Mouse (Mus musculus) liver, adult 2 months (tissue): ENCODE data around the gene Hs3st3b1. TPM values are rescaled to one million over a fixed set of nuclear protein-coding genes. Genes with fewer than 3 reads are reported as not detected.
A peak's percentile ranks its signal among the peaks of the same experiment; 100 is the strongest.

ENCODE experiments used
- DNase-seq: peaks from one replicate; pipeline ENCODE4 v3.0.0-alpha.2; 2011; ENCODE audit warnings: low read depth, low spot score; ENCODE audit errors: extremely low read depth
- H3K27ac ChIP-seq: fragments of 200-500 bp; replicated peaks from 2 replicates; pipeline ENCODE4 v1.5.1; 2012; ENCODE audit warnings: low read depth, mild to moderate bottlenecking, control low read depth, inconsistent platforms, low read length; ENCODE audit not compliant: insufficient read depth
- H3K27me3 ChIP-seq: fragments of 200-500 bp; 2 replicates; pipeline ENCODE4 v1.6.1; 2012; ENCODE audit warnings: mild to moderate bottlenecking, moderate library complexity, low read length, inconsistent platforms; ENCODE audit not compliant: control insufficient read depth, insufficient read depth
- H3K36me3 ChIP-seq: fragments of 200-500 bp; 2 replicates; pipeline ENCODE4 v1.6.1; 2012; ENCODE audit warnings: low read length, inconsistent platforms; ENCODE audit not compliant: control insufficient read depth, insufficient read depth
- H3K4me1 ChIP-seq: fragments of 200-500 bp; 2 replicates; pipeline ENCODE4 v1.6.1; 2011; ENCODE audit warnings: low read length; ENCODE audit not compliant: control insufficient read depth, insufficient read depth
- H3K4me3 ChIP-seq: fragments of 200-500 bp; 2 replicates; pipeline ENCODE4 v1.5.1; 2011; ENCODE audit warnings: low read depth, mild to moderate bottlenecking, control low read depth, low read length, moderate library complexity; ENCODE audit not compliant: insufficient read depth
- H3K79me2 ChIP-seq: fragments of 200-500 bp; 2 replicates; pipeline ENCODE4 v1.6.1; 2012; ENCODE audit warnings: inconsistent platforms, mild to moderate bottlenecking, low read length, moderate library complexity; ENCODE audit not compliant: control insufficient read depth, insufficient read depth
- H3K9ac ChIP-seq: fragments of 200-500 bp; 2 replicates; pipeline ENCODE4 v1.6.1; 2012; ENCODE audit warnings: low read depth, mild to moderate bottlenecking, control low read depth, inconsistent platforms, low read length
- CTCF ChIP-seq: fragments of 200-500 bp; IDR thresholded peaks from 2 replicates; pipeline ENCODE4 v1.5.1; 2011; ENCODE audit warnings: low read depth, low read length, control low read depth
- POLR2A ChIP-seq: fragments of 200-500 bp; IDR thresholded peaks from 2 replicates; pipeline ENCODE4 v1.6.1; 2011; ENCODE audit warnings: low read length, control low read depth; ENCODE audit not compliant: insufficient read depth; ENCODE audit errors: extremely low read depth
- WGBS: fragments of 180-500 bp; shearing (Covaris S2); methylation state at CpG from one replicate; pipeline ENCODE4 v1.1.7; 2018; 5-methylcytosine and 5-hydroxymethylcytosine counted together
- polyA plus RNA-seq: library from polyadenylated mRNA; depleted of rRNA; stranded (reverse); fragments of >200 nt; gene quantifications from 2 replicates; pipeline ENCODE4 v1.2.3, GENCODE M21; 2012; rRNA removed
- total RNA-seq: library from RNA; depleted of rRNA; stranded (reverse); fragments of >200 nt; gene quantifications from 2 replicates; pipeline ENCODE4 v1.2.3, GENCODE M21; 2014; rRNA removed

The Hs3st3b1 gene
- 38.5 and 45.6 TPM in 2 replicates for total RNA-seq
- polyA plus RNA-seq = 57.5 and 57.7 TPM in 2 replicates

GRCm38 (mm10) chr11:63922091-63922621 lies at the start of gene Hs3st3b1:
Hs3st3b1 (minus strand) TSS chr11:63922290.
- peak; percentile 98 for DNase-seq
- Histone ChIP-seq H3K4me3 (peak within 1 kb of the TSS; percentile 80), H3K4me1 (peaks cover 7% of the 10 kb centered on the region; the same call in 1 of the 2 replicates), H3K27me3 (no peaks in the 10 kb centered on the region), H3K9ac (peak within 1 kb of the TSS; percentile 93), H3K36me3 (no peaks in the 10 kb centered on the region), H3K27ac (peak within 1 kb of the TSS; percentile 95), H3K79me2 (peaks cover 34% of the 10 kb centered on the region)
- under 1% methylated on average over 43 of the region's 43 CpGs for WGBS
- TF ChIP-seq CTCF (no peak), POLR2A (peak; percentile 99)

DNA sequence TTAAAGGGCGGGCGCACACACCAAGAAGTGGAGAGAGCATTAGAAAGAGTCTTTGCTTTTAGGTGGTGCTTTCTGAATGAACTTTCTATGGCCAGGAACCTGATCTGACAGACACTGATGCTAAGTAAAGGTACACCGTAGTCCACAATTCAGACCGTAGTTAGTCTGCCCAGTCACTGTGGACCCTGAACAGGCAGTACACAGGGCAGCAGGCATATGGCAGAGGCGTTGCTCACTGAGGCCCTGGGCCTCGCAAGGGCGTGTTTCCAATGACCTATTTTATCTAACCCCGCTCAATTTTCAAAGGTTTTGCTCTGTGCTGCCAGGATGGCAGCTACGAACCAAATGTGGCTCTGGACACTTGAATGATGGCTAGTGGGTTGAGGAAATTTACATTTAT lies 49.4 kb upstream of the Hs3st3b1 start:
- Histone ChIP-seq H3K79me2 (no peaks in the 10 kb centered on the region), H3K4me1 (no peaks in the 10 kb centered on the region), H3K27ac (no peak overlapping the region), H3K4me3 (no peak overlapping the region), H3K27me3 (no peaks in the 10 kb centered on the region), H3K36me3 (peaks cover 2% of the 10 kb centered on the region; the same call in 1 of the 2 replicates), H3K9ac (no peak overlapping the region)
- no peak for TF ChIP-seq POLR2A
- TF ChIP-seq CTCF = no peak
- 81% methylated on average over 9 of the region's 9 CpGs for WGBS
- peak; percentile 42 for DNase-seq

GRCm38 (mm10) chr11:63970818-63971217 lies 48.7 kb upstream of the Hs3st3b1 start:
- Histone ChIP-seq H3K9ac (no peak overlapping the region), H3K27me3 (no peaks in the 10 kb centered on the region), H3K4me3 (no peak overlapping the region), H3K36me3 (peaks cover 2% of the 10 kb centered on the region; the same call in 1 of the 2 replicates), H3K4me1 (no peaks in the 10 kb centered on the region), H3K79me2 (no peaks in the 10 kb centered on the region), H3K27ac (no peak overlapping the region)
- no peak for DNase-seq
- TF ChIP-seq POLR2A = no peak
- TF ChIP-seq CTCF = no peak
- WGBS = 97% methylated on average over 6 of the region's 6 CpGs

- no peak overlapping the region for H3K4me3 ChIP-seq
- no peaks in the 10 kb centered on the region for H3K79me2 ChIP-seq
- TF ChIP-seq POLR2A (no peak), CTCF (no peak)
- H3K36me3 ChIP-seq = peaks cover 2% of the 10 kb centered on the region; the same call in 1 of the 2 replicates
- peak; percentile 59 for DNase-seq
- H3K27ac ChIP-seq = no peak overlapping the region
- WGBS = 79% methylated on average over 11 of the region's 11 CpGs
- H3K4me1 ChIP-seq = no peaks in the 10 kb centered on the region
- H3K9ac ChIP-seq = no peak overlapping the region
- H3K27me3 ChIP-seq = no peaks in the 10 kb centered on the region
Observed at GRCm38 (mm10) chr11:63969205-63969910, 47.3 kb upstream of the Hs3st3b1 start.

- no peaks in the 10 kb centered on the region for H3K79me2 ChIP-seq
- peaks cover 2% of the 10 kb centered on the region; the same call in 1 of the 2 replicates for H3K36me3 ChIP-seq
- WGBS = 87% methylated on average over 3 of the region's 3 CpGs
- no peak overlapping the region for H3K9ac ChIP-seq
- TF ChIP-seq POLR2A (no peak), CTCF (no peak)
- H3K4me3 ChIP-seq = no peak overlapping the region
- H3K4me1 ChIP-seq = no peaks in the 10 kb centered on the region
- no peaks in the 10 kb centered on the region for H3K27me3 ChIP-seq
- H3K27ac ChIP-seq = no peak overlapping the region
- DNase-seq = no peak
Observed at GRCm38 (mm10) chr11:63968388-63969035, 46.4 kb upstream of the Hs3st3b1 start.
